Mouse (Mus musculus): ENCODE results near the gene Fam71d. TPM values are rescaled to one million over a fixed set of nuclear protein-coding genes. Genes with fewer than 3 reads are reported as not detected.

Gene Fam71d
- polyA plus RNA-seq, 1 experiment = 460 TPM

- Histone ChIP-seq H3K4me3 (ENCODE audit: control insufficient read depth, low read depth, low read length) (no peak overlapping the region), H3K27ac (ENCODE audit: control insufficient read depth, insufficient read depth, low read depth, low read length) (no peak overlapping the region), H3K27me3 (ENCODE audit: control insufficient read depth, insufficient read depth, low read length) (no peaks in the 10 kb centered on the region), H3K4me1 (ENCODE audit: control insufficient read depth, insufficient read depth, low read length) (no peaks in the 10 kb centered on the region; the same call in 1 of the 2 replicates), H3K36me3 (ENCODE audit: control insufficient read depth, insufficient read depth, low read length) (no peaks in the 10 kb centered on the region)
- no peak for TF ChIP-seq CTCF (IDR thresholded peaks at IDR 0.05; ENCODE audit: control insufficient read depth, insufficient read depth, insufficient replicate concordance, low read depth, low read length)
- TF ChIP-seq POLR2A (IDR thresholded peaks at IDR 0.05; ENCODE audit: control insufficient read depth, low read depth, low read length) = no peak
These were observed 54.9 kb downstream of the Fam71d start for GRCm38 (mm10) chr12:78746226-78746625.

- no peak for TF ChIP-seq POLR2A (IDR thresholded peaks at IDR 0.05; ENCODE audit: control insufficient read depth, low read depth, low read length)
- Histone ChIP-seq H3K27me3 (ENCODE audit: control insufficient read depth, insufficient read depth, low read length) (no peaks in the 10 kb centered on the region), H3K4me3 (ENCODE audit: control insufficient read depth, low read depth, low read length) (no peak overlapping the region; the same call in 1 of the 2 replicates), H3K4me1 (ENCODE audit: control insufficient read depth, insufficient read depth, low read length) (no peaks in the 10 kb centered on the region; the same call in none of the 2 replicates), H3K27ac (ENCODE audit: control insufficient read depth, insufficient read depth, low read depth, low read length) (no peak overlapping the region), H3K36me3 (ENCODE audit: control insufficient read depth, insufficient read depth, low read length) (no peaks in the 10 kb centered on the region)
These were observed 56.1 kb downstream of the Fam71d start for GRCm38 (mm10) chr12:78747406-78747805.

- Histone ChIP-seq H3K4me1 (ENCODE audit: control insufficient read depth, insufficient read depth, low read length) (no peaks in the 10 kb centered on the region; the same call in none of the 2 replicates), H3K36me3 (ENCODE audit: control insufficient read depth, insufficient read depth, low read length) (no peaks in the 10 kb centered on the region), H3K4me3 (ENCODE audit: control insufficient read depth, low read depth, low read length) (peak overlapping the region; percentile 89), H3K27ac (ENCODE audit: control insufficient read depth, insufficient read depth, low read depth, low read length) (peak overlapping the region; percentile 95), H3K27me3 (ENCODE audit: control insufficient read depth, insufficient read depth, low read length) (no peaks in the 10 kb centered on the region)
- TF ChIP-seq POLR2A (IDR thresholded peaks at IDR 0.05; ENCODE audit: control insufficient read depth, low read depth, low read length) (no peak), CTCF (IDR thresholded peaks at IDR 0.05; ENCODE audit: control insufficient read depth, insufficient read depth, insufficient replicate concordance, low read depth, low read length) (no peak)
These were observed 56.8 kb downstream of the Fam71d start for GRCm38 (mm10) chr12:78748113-78748512.

GRCm38 (mm10) chr12:78748557-78749377, 57.4 kb downstream of the Fam71d start, which contains the start of gene Mpp5:
Gene Mpp5, plus strand, starts transcription at chr12:78748907.
- H3K27me3 ChIP-seq (ENCODE audit: control insufficient read depth, insufficient read depth, low read length) = no peaks in the 10 kb centered on the region
- no peaks in the 10 kb centered on the region for H3K36me3 ChIP-seq (ENCODE audit: control insufficient read depth, insufficient read depth, low read length)
- no peaks in the 10 kb centered on the region; the same call in none of the 2 replicates for H3K4me1 ChIP-seq (ENCODE audit: control insufficient read depth, insufficient read depth, low read length)
- peak within 1 kb of the TSS; percentile 95 for H3K27ac ChIP-seq (ENCODE audit: control insufficient read depth, insufficient read depth, low read depth, low read length)
- peak; percentile 93 for TF ChIP-seq POLR2A (IDR thresholded peaks at IDR 0.05; ENCODE audit: control insufficient read depth, low read depth, low read length)
- no peak for TF ChIP-seq CTCF (IDR thresholded peaks at IDR 0.05; ENCODE audit: control insufficient read depth, insufficient read depth, insufficient replicate concordance, low read depth, low read length)
- H3K4me3 ChIP-seq (ENCODE audit: control insufficient read depth, low read depth, low read length) = peak within 1 kb of the TSS; percentile 89

GRCm38 (mm10) chr12:78749378-78749801, 58.1 kb downstream of the Fam71d start:
- H3K27me3 ChIP-seq (ENCODE audit: control insufficient read depth, insufficient read depth, low read length) = no peaks in the 10 kb centered on the region
- H3K4me1 ChIP-seq (ENCODE audit: control insufficient read depth, insufficient read depth, low read length) = no peaks in the 10 kb centered on the region; the same call in none of the 2 replicates
- peak overlapping the region; percentile 89 for H3K27ac ChIP-seq (ENCODE audit: control insufficient read depth, insufficient read depth, low read depth, low read length)
- TF ChIP-seq CTCF (IDR thresholded peaks at IDR 0.05; ENCODE audit: control insufficient read depth, insufficient read depth, insufficient replicate concordance, low read depth, low read length) = no peak
- TF ChIP-seq POLR2A (IDR thresholded peaks at IDR 0.05; ENCODE audit: control insufficient read depth, low read depth, low read length) = peak; percentile 58; the same call in 1 of the 2 replicates
- peak overlapping the region; percentile 89 for H3K4me3 ChIP-seq (ENCODE audit: control insufficient read depth, low read depth, low read length)
- H3K36me3 ChIP-seq (ENCODE audit: control insufficient read depth, insufficient read depth, low read length) = no peaks in the 10 kb centered on the region

GRCm38 (mm10) chr12:78761979-78762378, 70.6 kb downstream of the Fam71d start:
- H3K27ac ChIP-seq (ENCODE audit: control insufficient read depth, insufficient read depth, low read depth, low read length) = no peak overlapping the region
- no peaks in the 10 kb centered on the region for H3K36me3 ChIP-seq (ENCODE audit: control insufficient read depth, insufficient read depth, low read length)
- no peak overlapping the region for H3K4me3 ChIP-seq (ENCODE audit: control insufficient read depth, low read depth, low read length)
- no peaks in the 10 kb centered on the region for H3K4me1 ChIP-seq (ENCODE audit: control insufficient read depth, insufficient read depth, low read length)
- TF ChIP-seq CTCF (IDR thresholded peaks at IDR 0.05; ENCODE audit: control insufficient read depth, insufficient read depth, insufficient replicate concordance, low read depth, low read length) (no peak), POLR2A (IDR thresholded peaks at IDR 0.05; ENCODE audit: control insufficient read depth, low read depth, low read length) (no peak)
- no peaks in the 10 kb centered on the region for H3K27me3 ChIP-seq (ENCODE audit: control insufficient read depth, insufficient read depth, low read length)

- Histone ChIP-seq H3K4me1 (ENCODE audit: control insufficient read depth, insufficient read depth, low read length) (no peaks in the 10 kb centered on the region), H3K4me3 (ENCODE audit: control insufficient read depth, low read depth, low read length) (no peak overlapping the region), H3K27me3 (ENCODE audit: control insufficient read depth, insufficient read depth, low read length) (no peaks in the 10 kb centered on the region), H3K36me3 (ENCODE audit: control insufficient read depth, insufficient read depth, low read length) (no peaks in the 10 kb centered on the region), H3K27ac (ENCODE audit: control insufficient read depth, insufficient read depth, low read depth, low read length) (no peak overlapping the region)
- TF ChIP-seq POLR2A (IDR thresholded peaks at IDR 0.05; ENCODE audit: control insufficient read depth, low read depth, low read length) (no peak), CTCF (IDR thresholded peaks at IDR 0.05; ENCODE audit: control insufficient read depth, insufficient read depth, insufficient replicate concordance, low read depth, low read length) (no peak)
These were observed 77.8 kb downstream of the Fam71d start for GRCm38 (mm10) chr12:78769031-78769713.

Data from testis, adult 2 months (tissue).